Mouse (Mus musculus) ES-Bruce4 (cell line): ENCODE data around the gene Rbfox3. TPM values are rescaled to one million over a fixed set of nuclear protein-coding genes. Genes with fewer than 3 reads are reported as not detected.
"Not testable (repeated sequence)": the region's sequence is repeated elsewhere in the genome, so short reads cannot be mapped to it uniquely, and the experiment has no call there.

Experiments used
- H3K27ac ChIP-seq: 2 replicates; pipeline ENCODE4 v1.5.1; 2012; ENCODE audit warnings: low read length, inconsistent platforms; ENCODE audit not compliant: insufficient read depth
- H3K27me3 ChIP-seq: 2 replicates; pipeline ENCODE4 v1.6.1; 2012; ENCODE audit warnings: mild to moderate bottlenecking, low read length, inconsistent platforms; ENCODE audit not compliant: control insufficient read depth, poor library complexity, insufficient read depth, severe bottlenecking
- H3K36me3 ChIP-seq: 2 replicates; pipeline ENCODE4 v1.6.1; 2012; ENCODE audit warnings: inconsistent platforms, mild to moderate bottlenecking, low read length, moderate library complexity; ENCODE audit not compliant: control insufficient read depth, poor library complexity, insufficient read depth, severe bottlenecking
- H3K4me1 ChIP-seq: one replicate; pipeline ENCODE4 v1.8.1; 2011; ENCODE audit warnings: low read length; ENCODE audit not compliant: control insufficient read depth, insufficient read depth
- H3K4me3 ChIP-seq: 2 replicates; pipeline ENCODE4 v1.5.1; 2011; ENCODE audit warnings: low read depth, mild to moderate bottlenecking, low read length
- H3K9ac ChIP-seq: 2 replicates; pipeline ENCODE4 v1.6.1; 2012; ENCODE audit warnings: low read depth, mild to moderate bottlenecking, inconsistent platforms; ENCODE audit not compliant: poor library complexity, severe bottlenecking
- H3K9me3 ChIP-seq: replicated peaks from 2 replicates; pipeline ENCODE4 v1.6.1; 2012; ENCODE audit warnings: mild to moderate bottlenecking, low read length, inconsistent platforms; ENCODE audit not compliant: control insufficient read depth, poor library complexity, insufficient read depth, severe bottlenecking
- CTCF ChIP-seq: IDR thresholded peaks from one replicate; pipeline ENCODE4 v1.8.1; 2011; ENCODE audit warnings: low read depth, low read length
- EP300 ChIP-seq: IDR thresholded peaks from 2 replicates; pipeline ENCODE4 v1.6.1; 2011; ENCODE audit warnings: low read depth, low read length; ENCODE audit not compliant: insufficient read depth
- POLR2A ChIP-seq: IDR thresholded peaks from one replicate; pipeline ENCODE4 v1.8.1; 2011; ENCODE audit warnings: low read length; ENCODE audit not compliant: insufficient read depth
- polyA plus RNA-seq: library from polyadenylated mRNA; stranded (reverse); fragments of >200 nt; gene quantifications from 2 replicates; pipeline ENCODE4 v1.2.4, GENCODE M21; 2011; ENCODE audit warnings: low read depth; ENCODE audit not compliant: missing spikeins, insufficient read depth, insufficient read length

Rbfox3 gene
- polyA plus RNA-seq, 1 experiment: 0.85 TPM

GRCm38 (mm10) chr11:118775753-118776152, 135.6 kb downstream of the Rbfox3 start:
- H3K36me3 ChIP-seq: no peaks in the 10 kb centered on the region
- no peaks in the 10 kb centered on the region for H3K27me3 ChIP-seq
- TF ChIP-seq EP300: 0 out of 2 replicates have a peak, but pooled peaks have one; percentile 14
- peak; percentile 82 for TF ChIP-seq CTCF
- TF ChIP-seq POLR2A: no peak
- H3K4me3 ChIP-seq: no peak overlapping the region
- no peaks in the 10 kb centered on the region for H3K9me3 ChIP-seq
- H3K27ac ChIP-seq: no peak overlapping the region
- no peak overlapping the region for H3K9ac ChIP-seq
- H3K4me1 ChIP-seq: no peaks in the 10 kb centered on the region

GRCm38 (mm10) chr11:118774777-118775176, 136.6 kb downstream of the Rbfox3 start:
- H3K4me1 ChIP-seq, H3K36me3 ChIP-seq, H3K27ac ChIP-seq, H3K9me3 ChIP-seq, H3K27me3 ChIP-seq, H3K9ac ChIP-seq, H3K4me3 ChIP-seq: not testable (repeated sequence)

- Histone ChIP-seq H3K9ac (no peak overlapping the region), H3K4me3 (no peak overlapping the region), H3K4me1 (no peaks in the 10 kb centered on the region), H3K27me3 (no peaks in the 10 kb centered on the region), H3K9me3 (no peaks in the 10 kb centered on the region), H3K27ac (no peak overlapping the region), H3K36me3 (no peaks in the 10 kb centered on the region)
- TF ChIP-seq EP300 (no peak), POLR2A (no peak), CTCF (no peak)
Measured at GRCm38 (mm10) chr11:118773076-118773583, 138.3 kb downstream of the Rbfox3 start.

GRCm38 (mm10) chr11:118771358-118771757, 140.0 kb downstream of the Rbfox3 start:
- Histone ChIP-seq H3K9ac (no peak overlapping the region), H3K4me1 (no peaks in the 10 kb centered on the region), H3K9me3 (no peaks in the 10 kb centered on the region), H3K27me3 (no peaks in the 10 kb centered on the region), H3K36me3 (no peaks in the 10 kb centered on the region), H3K4me3 (no peak overlapping the region), H3K27ac (no peak overlapping the region)
- TF ChIP-seq EP300 (no peak), CTCF (no peak), POLR2A (no peak)

GRCm38 (mm10) chr11:118770789-118771188, 140.6 kb downstream of the Rbfox3 start:
- Histone ChIP-seq H3K9ac (no peak overlapping the region), H3K36me3 (no peaks in the 10 kb centered on the region), H3K4me3 (no peak overlapping the region), H3K9me3 (no peaks in the 10 kb centered on the region), H3K27ac (no peak overlapping the region), H3K27me3 (no peaks in the 10 kb centered on the region), H3K4me1 (no peaks in the 10 kb centered on the region)
- TF ChIP-seq CTCF: no peak
- TF ChIP-seq POLR2A: no peak
- TF ChIP-seq EP300: no peak

- TF ChIP-seq POLR2A (no peak), CTCF (no peak), EP300 (no peak)
Measured at GRCm38 (mm10) chr11:118769542-118769941, 141.9 kb downstream of the Rbfox3 start.

More at GRCm38 (mm10) chr11:118769542-118769941, 141.9 kb downstream of the Rbfox3 start:
- no peak overlapping the region for H3K4me3 ChIP-seq
- H3K4me1 ChIP-seq: no peaks in the 10 kb centered on the region
- H3K27ac ChIP-seq: no peak overlapping the region
- H3K9ac ChIP-seq: no peak overlapping the region
- H3K9me3 ChIP-seq: no peaks in the 10 kb centered on the region
- no peaks in the 10 kb centered on the region for H3K27me3 ChIP-seq
- no peaks in the 10 kb centered on the region for H3K36me3 ChIP-seq
